Mouse (Mus musculus) neutrophil, adult 65 days (primary cell): ENCODE results near the gene Prr22. TPM values are rescaled to one million over a fixed set of nuclear protein-coding genes. Genes with fewer than 3 reads are reported as not detected.

Source experiments
- total RNA-seq: library from RNA; stranded (reverse); gene quantifications from 2 replicates; pipeline ENCODE4 v1.2.4, GENCODE M21; 2023

Prr22 gene
- total RNA-seq = 0.47 TPM in 1 of 2 replicates, not detected in the other

GRCm38 (mm10) chr17:56769950-56770349 is at the start of gene Prr22:
Prr22 (plus strand) TSS chr17:56770250.

GRCm38 (mm10) chr17:56757416-56758123 is 12.5 kb upstream of the Prr22 start, which contains the start of gene Nrtn:
Nrtn (minus strand) TSS chr17:56757530.

GRCm38 (mm10) chr17:56764474-56765354 is 5.3 kb upstream of the Prr22 start, which contains the start of gene Dus3l:
Dus3l (plus strand) TSS chr17:56764757.

Other genes with a start within 250 kb of the Prr22 start
- gene Gm20219, start 215.9 kb upstream of the Prr22 start, total RNA-seq = 6.4 and 8.6 TPM in 2 replicates
- 354 and 536 TPM in 2 replicates for gene Safb2, start 185.7 kb upstream of the Prr22 start, total RNA-seq
- 163 and 266 TPM in 2 replicates for gene Safb, start 185.4 kb upstream of the Prr22 start, total RNA-seq
- gene 2410015M20Rik, start 160.5 kb upstream of the Prr22 start, total RNA-seq = 34.1 and 47.2 TPM in 2 replicates
- 138 and 292 TPM in 2 replicates for gene Rpl36, start 156.8 kb upstream of the Prr22 start, total RNA-seq
- 18.7 and 28.1 TPM in 2 replicates for gene Lonp1, start 143.4 kb upstream of the Prr22 start, total RNA-seq
- gene Catsperd, start 142.1 kb upstream of the Prr22 start, total RNA-seq = 3.3 and 4.5 TPM in 2 replicates
- 49.4 and 62.2 TPM in 2 replicates for gene Ranbp3, start 97.0 kb upstream of the Prr22 start, total RNA-seq
- 27.1 and 42.7 TPM in 2 replicates for gene Ndufa11, start 52.5 kb upstream of the Prr22 start, total RNA-seq
- 1.1 and 1.7 TPM in 2 replicates for gene Vmac, start 52.2 kb upstream of the Prr22 start, total RNA-seq
- gene Nrtn, start 12.7 kb upstream of the Prr22 start, total RNA-seq = not detected in 2 replicates
- 13.8 and 18.0 TPM in 2 replicates for gene Dus3l, start 5.5 kb upstream of the Prr22 start, total RNA-seq
- 10.2 and 12.6 TPM in 2 replicates for gene Rfx2, start 60.8 kb downstream of the Prr22 start, total RNA-seq
- gene Acsbg2, start 104.2 kb downstream of the Prr22 start, total RNA-seq = not detected in 2 replicates
- 0.38 TPM in 1 of 2 replicates, not detected in the other for gene 1700061G19Rik, start 105.2 kb downstream of the Prr22 start, total RNA-seq
- 15.6 and 19.8 TPM in 2 replicates for gene Mllt1, start 165.2 kb downstream of the Prr22 start, total RNA-seq
- not detected in 2 replicates for gene Acer1, start 211.9 kb downstream of the Prr22 start, total RNA-seq
- gene Clpp, start 220.1 kb downstream of the Prr22 start, total RNA-seq = 5.8 and 10.5 TPM in 2 replicates
- gene Alkbh7, start 227.1 kb downstream of the Prr22 start, total RNA-seq = 6.7 and 8.1 TPM in 2 replicates
- not detected in 2 replicates for gene Pspn, start 229.8 kb downstream of the Prr22 start, total RNA-seq
- gene Gtf2f1, start 241.0 kb downstream of the Prr22 start, total RNA-seq = 73.8 and 75.6 TPM in 2 replicates
- gene Gm17949, start 241.2 kb downstream of the Prr22 start, total RNA-seq = not detected in 2 replicates